Mouse (Mus musculus): ENCODE data around the gene Hist1h4f. TPM values are rescaled to one million over a fixed set of nuclear protein-coding genes. Genes with fewer than 3 reads are reported as not detected.

Gene Hist1h4f
- polyA plus RNA-seq, 1 experiment from 2014 or later = 1.1 TPM

GRCm38 (mm10) chr13:23530901-23531875 is 20.3 kb downstream of the Hist1h4f start, which contains the start of gene Hist1h4h:
Gene Hist1h4h, plus strand, starts transcription at chr13:23531050.
- Histone ChIP-seq H3K27me3 (ENCODE audit: control insufficient read depth, insufficient read depth, low read length) (no peaks in the 10 kb centered on the region), H3K4me3 (ENCODE audit: low read length) (peak within 1 kb of the TSS; percentile 62), H3K4me2 (replicated peaks; ENCODE audit: low read depth, low read length) (peak within 1 kb of the TSS; percentile 69), H3K4me1 (ENCODE audit: control insufficient read depth, insufficient read depth, low read length) (peaks cover 14% of the 10 kb centered on the region), H3K9me3 (ENCODE audit: control insufficient read depth, low read length) (no peaks in the 10 kb centered on the region), H3K9ac (ENCODE audit: low read depth, low read length) (peak within 1 kb of the TSS; percentile 89), H3K36me3 (ENCODE audit: control insufficient read depth, insufficient read depth, low read length) (no peaks in the 10 kb centered on the region), H3K27ac (ENCODE audit: low read depth, low read length) (peak within 1 kb of the TSS; percentile 99)
- peak; percentile 76 for ATAC-seq (ENCODE audit: low FRiP score, low TSS enrichment)
- WGBS = under 1% methylated on average over 51 of the region's 70 CpGs

- Histone ChIP-seq H3K27me3 (ENCODE audit: control insufficient read depth, insufficient read depth, low read length) (no peaks in the 10 kb centered on the region), H3K4me3 (ENCODE audit: low read length) (peak overlapping the region; percentile 62), H3K9ac (ENCODE audit: low read depth, low read length) (peak overlapping the region; percentile 89), H3K36me3 (ENCODE audit: control insufficient read depth, insufficient read depth, low read length) (no peaks in the 10 kb centered on the region), H3K4me1 (ENCODE audit: control insufficient read depth, insufficient read depth, low read length) (peaks cover 13% of the 10 kb centered on the region), H3K9me3 (ENCODE audit: control insufficient read depth, low read length) (no peaks in the 10 kb centered on the region), H3K27ac (ENCODE audit: low read depth, low read length) (peak overlapping the region; percentile 99), H3K4me2 (replicated peaks; ENCODE audit: low read depth, low read length) (peak overlapping the region; percentile 69)
- WGBS = under 1% methylated on average over 20 of the region's 20 CpGs
- no peak for ATAC-seq (ENCODE audit: low FRiP score, low TSS enrichment)
Measured at GRCm38 (mm10) chr13:23530181-23530900, 21.1 kb downstream of the Hist1h4f start.

- Histone ChIP-seq H3K4me2 (replicated peaks; ENCODE audit: low read depth, low read length) (peak overlapping the region; percentile 69), H3K4me3 (ENCODE audit: low read length) (peak overlapping the region; percentile 62), H3K27ac (ENCODE audit: low read depth, low read length) (peak overlapping the region; percentile 99), H3K9me3 (ENCODE audit: control insufficient read depth, low read length) (no peaks in the 10 kb centered on the region), H3K9ac (ENCODE audit: low read depth, low read length) (peak overlapping the region; percentile 89), H3K27me3 (ENCODE audit: control insufficient read depth, insufficient read depth, low read length) (no peaks in the 10 kb centered on the region), H3K4me1 (ENCODE audit: control insufficient read depth, insufficient read depth, low read length) (peaks cover 13% of the 10 kb centered on the region), H3K36me3 (ENCODE audit: control insufficient read depth, insufficient read depth, low read length) (no peaks in the 10 kb centered on the region)
- 14% methylated on average over 2 of the region's 2 CpGs for WGBS
- ATAC-seq (ENCODE audit: low FRiP score, low TSS enrichment) = no peak
Measured at GRCm38 (mm10) chr13:23529480-23530165, 21.8 kb downstream of the Hist1h4f start.

- H3K27me3 ChIP-seq (ENCODE audit: control insufficient read depth, insufficient read depth, low read length) = no peaks in the 10 kb centered on the region
- 46% methylated on average over 5 of the region's 5 CpGs for WGBS
- ATAC-seq (ENCODE audit: low FRiP score, low TSS enrichment) = peak; percentile 16; the same call in 1 of the 2 replicates
- H3K27ac ChIP-seq (ENCODE audit: low read depth, low read length) = no peak overlapping the region
- H3K4me3 ChIP-seq (ENCODE audit: low read length) = 0 out of 2 replicates have a peak overlapping the region, but pooled peaks have one; percentile 0
- peaks cover 13% of the 10 kb centered on the region for H3K4me1 ChIP-seq (ENCODE audit: control insufficient read depth, insufficient read depth, low read length)
- H3K36me3 ChIP-seq (ENCODE audit: control insufficient read depth, insufficient read depth, low read length) = no peaks in the 10 kb centered on the region
- no peaks in the 10 kb centered on the region for H3K9me3 ChIP-seq (ENCODE audit: control insufficient read depth, low read length)
- peak overlapping the region; percentile 69; the same call in 1 of the 2 replicates for H3K4me2 ChIP-seq (replicated peaks; ENCODE audit: low read depth, low read length)
- no peak overlapping the region for H3K9ac ChIP-seq (ENCODE audit: low read depth, low read length)
Measured at GRCm38 (mm10) chr13:23529005-23529404, 22.4 kb downstream of the Hist1h4f start.

GRCm38 (mm10) chr13:23526312-23526711 is 25.1 kb downstream of the Hist1h4f start:
- ATAC-seq (ENCODE audit: low FRiP score, low TSS enrichment) = peak; percentile 46; the same call in 1 of the 2 replicates

GRCm38 (mm10) chr13:23525901-23526300 is 25.5 kb downstream of the Hist1h4f start:
- Histone ChIP-seq H3K27me3 (ENCODE audit: control insufficient read depth, insufficient read depth, low read length) (no peaks in the 10 kb centered on the region), H3K4me3 (ENCODE audit: low read length) (peak overlapping the region; percentile 45), H3K27ac (ENCODE audit: low read depth, low read length) (no peak overlapping the region), H3K36me3 (ENCODE audit: control insufficient read depth, insufficient read depth, low read length) (no peaks in the 10 kb centered on the region), H3K4me2 (replicated peaks; ENCODE audit: low read depth, low read length) (peak overlapping the region; percentile 43), H3K4me1 (ENCODE audit: control insufficient read depth, insufficient read depth, low read length) (peaks cover 6% of the 10 kb centered on the region; the same call in 1 of the 2 replicates), H3K9me3 (ENCODE audit: control insufficient read depth, low read length) (no peaks in the 10 kb centered on the region), H3K9ac (ENCODE audit: low read depth, low read length) (peak overlapping the region; percentile 34; the same call in 1 of the 2 replicates)
- WGBS = 2% methylated on average over 10 of the region's 10 CpGs
- ATAC-seq (ENCODE audit: low FRiP score, low TSS enrichment) = no peak

More at GRCm38 (mm10) chr13:23526312-23526711, 25.1 kb downstream of the Hist1h4f start:
- WGBS = under 1% methylated on average over 17 of the region's 17 CpGs
- Histone ChIP-seq H3K4me3 (ENCODE audit: low read length) (peak overlapping the region; percentile 45), H3K27ac (ENCODE audit: low read depth, low read length) (no peak overlapping the region), H3K9me3 (ENCODE audit: control insufficient read depth, low read length) (no peaks in the 10 kb centered on the region), H3K36me3 (ENCODE audit: control insufficient read depth, insufficient read depth, low read length) (no peaks in the 10 kb centered on the region), H3K4me2 (replicated peaks; ENCODE audit: low read depth, low read length) (peak overlapping the region; percentile 43), H3K4me1 (ENCODE audit: control insufficient read depth, insufficient read depth, low read length) (peaks cover 6% of the 10 kb centered on the region; the same call in 1 of the 2 replicates), H3K9ac (ENCODE audit: low read depth, low read length) (peak overlapping the region; percentile 35; the same call in 1 of the 2 replicates), H3K27me3 (ENCODE audit: control insufficient read depth, insufficient read depth, low read length) (no peaks in the 10 kb centered on the region)

GRCm38 (mm10) chr13:23524654-23525053 is 26.8 kb downstream of the Hist1h4f start:
- no peaks in the 10 kb centered on the region for H3K27me3 ChIP-seq (ENCODE audit: control insufficient read depth, insufficient read depth, low read length)
- ATAC-seq (ENCODE audit: low FRiP score, low TSS enrichment) = peak; percentile 45
- WGBS = 10% methylated on average over 5 of the region's 5 CpGs
- H3K4me3 ChIP-seq (ENCODE audit: low read length) = no peak overlapping the region; the same call in 1 of the 2 replicates
- H3K4me2 ChIP-seq (replicated peaks; ENCODE audit: low read depth, low read length) = no peak overlapping the region
- H3K9ac ChIP-seq (ENCODE audit: low read depth, low read length) = no peak overlapping the region
- no peaks in the 10 kb centered on the region for H3K9me3 ChIP-seq (ENCODE audit: control insufficient read depth, low read length)
- H3K27ac ChIP-seq (ENCODE audit: low read depth, low read length) = no peak overlapping the region
- no peaks in the 10 kb centered on the region for H3K36me3 ChIP-seq (ENCODE audit: control insufficient read depth, insufficient read depth, low read length)
- H3K4me1 ChIP-seq (ENCODE audit: control insufficient read depth, insufficient read depth, low read length) = peaks cover 6% of the 10 kb centered on the region; the same call in 1 of the 2 replicates

GRCm38 (mm10) chr13:23523976-23524375 is 27.5 kb downstream of the Hist1h4f start:
- Histone ChIP-seq H3K9ac (ENCODE audit: low read depth, low read length) (no peak overlapping the region), H3K27me3 (ENCODE audit: control insufficient read depth, insufficient read depth, low read length) (no peaks in the 10 kb centered on the region), H3K9me3 (ENCODE audit: control insufficient read depth, low read length) (no peaks in the 10 kb centered on the region), H3K4me2 (replicated peaks; ENCODE audit: low read depth, low read length) (no peak overlapping the region), H3K4me3 (ENCODE audit: low read length) (no peak overlapping the region), H3K36me3 (ENCODE audit: control insufficient read depth, insufficient read depth, low read length) (no peaks in the 10 kb centered on the region), H3K4me1 (ENCODE audit: control insufficient read depth, insufficient read depth, low read length) (peaks cover 4% of the 10 kb centered on the region; the same call in 1 of the 2 replicates), H3K27ac (ENCODE audit: low read depth, low read length) (no peak overlapping the region)
- ATAC-seq (ENCODE audit: low FRiP score, low TSS enrichment) = no peak
- 57% methylated on average over 5 of the region's 5 CpGs for WGBS

Measured in kidney, embryonic 14.5 days (tissue).